Mouse (Mus musculus) megakaryocyte progenitor cell, adult 5-6 weeks (primary cell): ENCODE data around the gene Cacna2d3. TPM values are rescaled to one million over a fixed set of nuclear protein-coding genes. Genes with fewer than 3 reads are reported as not detected.

ENCODE experiments used
- ATAC-seq: replicated peaks from 2 replicates; pipeline ENCODE4 v1.8.0; 2016; ENCODE audit warnings: mild to moderate bottlenecking, moderate TSS enrichment, inconsistent platforms; ENCODE audit not compliant: poor library complexity
- total RNA-seq, 2 experiments: library from RNA; stranded (forward) in 1 of 2; stranded (reverse) in 1 of 2; fragments of 157-497, 149-512 nt in 1 of 2; fragments of 200-1000 nt in 1 of 2; gene quantifications; 2 replicates each; pipeline versions ENCODE4 v1.2.3 to v1.2.4; 2015 to 2017

The Cacna2d3 gene
- total RNA-seq, 2 experiments from 2014 or later, result not detected

DNA sequence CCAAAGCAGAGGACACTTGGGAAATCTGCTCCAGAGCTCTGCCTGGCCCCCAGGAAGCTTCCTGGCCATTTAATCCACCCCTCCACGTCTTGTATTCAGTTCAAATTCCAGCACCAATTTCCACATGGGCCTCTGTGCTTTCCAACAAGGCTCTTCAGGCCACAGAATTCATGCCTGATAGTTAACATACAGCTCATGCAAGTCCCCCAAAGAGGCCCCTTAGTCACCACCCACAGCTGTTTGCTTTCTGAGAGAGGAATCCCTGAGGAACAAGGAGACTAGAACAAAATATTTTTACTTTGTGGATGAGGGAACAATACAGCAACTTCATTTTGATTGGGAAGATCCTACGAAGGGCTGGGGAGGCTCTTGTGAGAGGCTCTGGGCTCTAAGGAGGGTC, 444.0 kb downstream of the Cacna2d3 start:
- ATAC-seq, result no peak

DNA sequence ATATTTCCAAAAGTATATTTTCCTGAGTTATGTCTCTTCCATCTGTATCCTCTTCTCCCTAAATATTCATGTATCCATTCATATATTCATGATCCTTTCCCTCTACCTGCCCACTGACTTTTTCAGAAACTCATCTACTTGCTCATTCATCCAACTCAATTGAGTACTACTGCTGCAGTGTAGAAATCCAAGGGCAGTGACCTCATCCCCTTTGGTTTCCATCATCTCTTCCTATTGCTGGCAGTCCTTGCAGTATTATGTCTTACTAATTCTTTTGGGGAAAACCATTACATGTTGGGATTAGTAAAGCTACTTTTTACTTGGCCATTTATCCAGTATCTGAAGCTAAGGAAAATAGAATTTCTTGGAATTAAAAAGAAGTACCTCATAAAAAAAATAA, 447.8 kb downstream of the Cacna2d3 start:
- ATAC-seq, result no peak

DNA sequence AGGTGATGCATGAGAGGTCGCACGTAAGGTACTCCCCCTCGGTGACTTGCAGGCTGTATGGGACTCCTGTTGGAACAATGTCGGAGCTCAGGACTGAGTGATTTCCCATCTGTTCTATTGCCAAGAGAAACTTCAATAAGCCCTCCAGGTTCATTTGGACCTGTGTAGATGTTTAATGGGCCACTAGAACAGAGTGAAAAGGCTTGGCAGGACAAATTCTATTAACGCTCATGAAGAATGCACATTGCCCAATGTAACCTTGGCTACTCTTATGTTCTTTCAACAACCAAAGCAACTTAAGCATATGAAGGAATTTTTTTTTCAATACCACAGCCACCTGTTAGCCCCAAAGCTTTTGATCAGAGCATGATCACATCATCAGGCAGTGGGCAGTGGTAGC, 451.1 kb downstream of the Cacna2d3 start:
- no peak for ATAC-seq

DNA sequence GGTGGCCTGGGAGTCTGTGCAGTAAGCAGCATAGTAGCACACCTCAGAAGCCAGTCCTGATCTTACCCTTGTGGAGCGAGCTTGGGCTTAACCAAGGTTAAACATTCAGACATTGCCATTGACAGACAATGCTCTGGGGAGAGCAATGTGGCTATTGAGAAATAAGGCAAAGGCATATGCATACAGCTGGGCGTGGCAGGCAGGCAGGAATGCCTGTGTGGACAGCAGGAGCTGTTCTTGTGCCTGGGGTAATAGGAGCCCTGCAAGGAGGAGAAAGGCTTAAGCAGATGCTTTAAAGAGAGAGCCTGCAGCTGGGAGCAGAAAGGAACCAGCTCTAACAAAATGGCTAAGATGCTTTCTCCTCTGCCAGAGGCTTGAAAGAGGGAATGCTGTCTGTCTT, 451.8 kb downstream of the Cacna2d3 start:
- no peak for ATAC-seq

DNA sequence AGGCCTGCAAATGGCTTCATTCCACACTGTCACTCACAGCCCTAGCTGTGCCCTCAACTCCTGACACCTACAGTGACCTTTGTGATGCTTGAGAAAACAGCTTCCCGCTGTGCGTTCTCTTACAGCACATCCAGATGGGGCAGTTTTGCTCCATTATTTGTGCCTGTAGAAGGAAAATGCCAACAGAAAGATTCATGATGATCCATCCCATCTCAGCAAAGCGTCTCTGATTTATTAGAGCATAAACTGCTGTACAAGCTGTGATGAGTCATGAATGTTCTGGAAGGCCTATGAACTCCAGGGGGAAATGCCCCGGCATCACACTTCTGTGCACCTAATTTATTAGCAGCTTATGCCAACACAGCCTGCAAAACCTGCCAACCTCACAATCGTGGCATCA, 453.1 kb downstream of the Cacna2d3 start:
- ATAC-seq, result no peak

DNA sequence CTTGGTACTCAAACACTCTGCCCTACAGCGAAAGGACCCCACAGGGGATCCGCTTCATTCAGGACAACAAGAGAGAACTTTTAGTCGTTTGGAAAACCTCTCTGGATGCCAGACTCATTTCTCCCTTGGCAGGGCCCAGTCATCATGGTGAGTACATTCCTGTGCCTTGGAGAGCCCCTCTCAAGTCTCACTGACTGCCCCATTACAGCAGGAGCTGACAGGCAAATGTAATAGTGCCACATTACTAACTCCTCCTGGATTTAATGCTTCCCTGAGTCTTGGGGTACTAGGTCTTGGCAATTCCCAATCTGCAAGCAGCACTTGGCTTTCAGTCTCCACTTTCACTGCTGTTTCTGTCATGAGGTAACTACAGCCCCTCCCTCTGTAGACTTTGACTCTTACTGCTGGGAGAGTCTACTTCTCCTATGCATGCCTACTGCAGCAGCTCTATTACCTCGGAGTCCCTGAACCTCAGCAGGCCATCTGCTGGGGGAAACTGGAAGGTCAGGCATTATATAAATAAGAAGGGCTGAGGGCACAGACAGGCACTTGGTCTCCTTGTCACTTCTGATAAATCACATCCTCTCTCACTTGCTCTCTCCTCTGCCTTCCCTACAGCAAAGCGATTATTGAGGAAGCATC, 454.3 kb downstream of the Cacna2d3 start:
- no peak for ATAC-seq

DNA sequence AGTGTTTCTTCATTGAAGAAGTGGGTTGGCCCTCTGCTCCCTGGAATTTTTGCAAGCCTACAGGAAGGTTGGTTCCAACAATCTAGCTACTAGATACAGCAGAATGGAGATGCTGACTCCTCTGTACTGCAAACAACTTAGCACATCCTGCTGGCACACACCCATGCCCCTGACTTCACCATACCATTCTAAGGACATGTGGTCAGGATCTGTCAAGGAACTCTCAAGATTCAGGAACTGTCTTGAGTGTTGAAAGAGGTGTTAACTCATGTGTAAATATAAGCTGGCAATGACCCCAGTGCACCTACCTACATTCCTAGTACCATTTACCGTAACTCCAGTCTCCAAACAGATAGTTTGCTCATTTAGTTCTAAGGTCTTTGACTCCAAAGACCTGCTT, 461.0 kb downstream of the Cacna2d3 start:
- ATAC-seq, result no peak

DNA sequence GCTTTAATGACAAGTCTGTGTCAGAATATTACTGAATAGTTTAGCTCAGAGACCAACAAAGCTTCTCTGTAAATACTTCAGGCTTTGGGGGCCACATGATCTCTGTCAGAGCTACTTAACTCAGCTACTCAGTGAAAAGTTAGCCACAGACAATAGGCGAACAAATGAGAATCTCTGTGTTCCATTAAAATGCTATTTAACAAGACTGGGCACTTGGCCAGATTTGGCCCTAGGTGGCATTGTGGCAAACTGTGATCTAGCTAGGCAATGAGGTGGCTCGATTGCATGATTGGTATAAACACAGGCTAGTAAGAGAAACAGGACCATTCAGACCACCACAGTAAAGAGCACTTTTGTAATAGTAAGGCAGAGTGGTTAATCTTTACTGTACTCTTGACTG, 478.1 kb downstream of the Cacna2d3 start:
- no peak for ATAC-seq

DNA sequence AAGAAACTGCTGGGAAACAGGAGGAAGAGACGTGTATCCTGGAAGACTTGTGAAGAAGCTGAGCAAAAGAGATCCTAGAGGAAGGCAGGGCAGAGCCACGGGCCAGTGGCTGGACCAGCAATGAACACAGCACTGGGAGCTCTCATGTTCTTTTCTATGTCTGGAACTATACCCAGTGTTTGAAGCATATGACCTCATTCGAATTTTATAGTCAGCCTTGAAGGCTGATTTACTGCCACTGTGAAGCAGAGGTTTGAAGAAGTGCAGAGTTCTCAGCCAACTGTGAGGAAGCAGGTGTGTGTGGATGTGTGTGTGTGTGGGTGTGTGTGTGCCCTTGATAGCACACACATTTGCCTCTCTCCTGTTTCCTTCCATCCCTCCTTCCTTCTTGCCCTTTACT, 483.2 kb downstream of the Cacna2d3 start:
- ATAC-seq, result no peak

DNA sequence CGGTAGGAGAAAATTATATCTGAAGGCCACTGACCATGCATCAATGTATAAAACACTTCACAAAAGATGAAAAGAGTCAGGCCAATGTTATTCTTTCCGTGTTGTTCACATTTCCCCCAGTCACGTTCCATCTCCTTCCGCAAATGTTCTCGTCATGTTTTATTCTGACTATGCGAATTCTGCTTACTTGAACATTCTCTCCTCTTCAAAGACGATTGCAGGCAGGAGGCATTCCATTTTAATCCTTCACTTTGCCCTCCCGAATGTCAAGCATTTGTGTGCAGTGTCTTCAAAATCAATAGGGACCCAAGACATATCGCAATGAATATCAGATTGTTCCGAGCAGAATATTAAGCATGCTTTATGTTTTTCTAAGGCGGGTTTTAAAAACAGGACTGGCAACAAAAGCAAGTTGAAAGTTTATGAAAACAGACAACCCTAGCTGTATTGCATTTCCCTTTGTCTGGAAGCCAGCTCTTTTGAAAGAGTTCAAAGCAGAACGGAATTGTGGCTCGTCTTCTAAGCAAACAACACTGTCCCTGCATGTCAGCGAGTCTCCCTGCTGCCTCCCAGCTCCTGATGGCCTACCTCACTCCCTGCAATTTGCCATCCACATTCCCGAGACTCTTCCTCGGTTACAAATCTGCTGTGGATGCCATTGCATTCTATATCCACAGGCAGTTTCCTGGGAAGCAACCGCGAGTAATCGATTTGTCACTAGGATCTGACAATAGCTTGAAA, 492.5 kb downstream of the Cacna2d3 start:
- no peak for ATAC-seq

DNA sequence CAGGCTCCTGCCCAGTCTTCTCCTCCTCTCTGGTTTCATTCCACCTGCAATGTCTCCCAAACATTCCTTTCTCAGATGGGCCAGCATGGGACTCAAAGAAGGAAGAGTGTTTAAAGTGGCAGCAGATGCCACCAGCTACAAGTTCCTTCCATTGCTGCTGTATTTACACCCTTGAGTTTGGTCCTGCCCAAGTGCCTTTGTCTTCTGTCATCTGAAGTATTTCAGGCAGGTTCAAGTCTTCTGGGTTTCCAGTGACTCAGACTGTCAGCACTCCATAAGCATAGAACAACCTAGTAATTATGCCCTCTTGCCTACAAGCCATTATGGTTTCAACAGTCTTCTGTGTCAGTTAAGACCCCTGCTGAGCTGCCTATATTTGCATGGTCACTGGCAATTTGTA, 493.2 kb downstream of the Cacna2d3 start:
- no peak for ATAC-seq

DNA sequence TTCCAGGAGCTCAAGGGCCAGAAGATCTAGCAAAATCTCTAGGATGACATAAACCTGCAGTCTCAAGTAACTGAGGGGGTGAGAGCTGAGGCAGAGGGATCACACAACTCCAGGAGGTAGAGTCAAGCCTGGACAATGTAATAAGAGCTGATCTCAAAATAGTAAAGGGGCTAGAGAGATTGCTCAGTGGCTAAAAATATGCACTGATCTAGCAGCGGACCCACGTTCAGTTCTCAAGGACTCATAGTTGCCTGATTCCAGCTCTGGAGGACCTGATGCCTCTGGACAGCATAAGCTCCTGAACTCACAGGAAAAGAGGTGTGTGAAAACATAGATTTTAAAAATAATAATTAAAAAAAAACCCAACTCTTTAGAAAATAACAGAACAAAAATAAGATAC, 493.7 kb downstream of the Cacna2d3 start:
- no peak for ATAC-seq

DNA sequence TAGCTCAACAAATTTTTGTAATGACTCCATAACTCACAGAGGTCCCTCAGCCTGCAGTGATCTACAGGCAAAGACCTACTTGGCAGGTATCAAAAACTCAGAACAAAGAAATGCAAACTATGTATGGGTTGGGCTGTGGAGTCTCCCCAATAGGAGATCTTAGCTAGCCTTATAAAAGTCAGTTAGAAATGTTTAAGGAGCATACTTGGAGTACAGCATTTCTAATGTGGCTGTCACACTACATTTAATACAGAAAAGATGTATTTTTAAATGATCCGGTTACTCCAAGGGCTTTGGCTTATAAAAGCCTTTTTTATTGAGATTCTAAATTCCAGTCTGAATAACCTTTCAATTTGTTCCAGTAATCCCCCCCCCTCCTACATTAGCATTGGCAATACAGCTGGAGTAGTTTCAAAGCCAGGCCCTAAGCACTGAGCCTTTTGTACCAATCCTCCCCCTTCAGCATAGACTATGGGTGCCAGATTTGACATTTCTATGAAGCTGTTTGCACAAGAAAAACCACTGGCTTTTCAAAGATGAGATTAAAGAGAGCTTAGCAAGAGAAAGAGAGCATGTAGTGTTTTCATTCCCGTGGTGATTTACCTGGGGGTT, 495.8 kb downstream of the Cacna2d3 start:
- no peak for ATAC-seq

DNA sequence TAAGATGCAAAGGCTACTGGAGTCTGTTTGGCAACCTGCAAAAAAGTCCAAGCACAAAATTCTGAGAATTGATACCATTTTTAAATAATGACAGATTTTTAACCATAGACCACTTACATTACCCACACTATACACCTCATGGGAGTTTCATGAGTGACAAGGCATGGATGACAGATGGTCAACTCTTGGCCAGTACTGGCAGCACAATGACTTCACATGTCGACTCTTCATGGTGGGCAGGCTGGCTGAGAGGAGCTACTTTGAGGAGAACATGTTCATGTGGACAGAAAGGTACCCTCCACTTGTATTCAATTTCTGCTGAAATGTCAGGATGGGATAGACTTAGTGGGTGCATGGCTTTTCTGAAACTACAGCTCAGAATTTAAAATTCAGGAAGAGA, 498.7 kb downstream of the Cacna2d3 start:
- ATAC-seq, result no peak

DNA sequence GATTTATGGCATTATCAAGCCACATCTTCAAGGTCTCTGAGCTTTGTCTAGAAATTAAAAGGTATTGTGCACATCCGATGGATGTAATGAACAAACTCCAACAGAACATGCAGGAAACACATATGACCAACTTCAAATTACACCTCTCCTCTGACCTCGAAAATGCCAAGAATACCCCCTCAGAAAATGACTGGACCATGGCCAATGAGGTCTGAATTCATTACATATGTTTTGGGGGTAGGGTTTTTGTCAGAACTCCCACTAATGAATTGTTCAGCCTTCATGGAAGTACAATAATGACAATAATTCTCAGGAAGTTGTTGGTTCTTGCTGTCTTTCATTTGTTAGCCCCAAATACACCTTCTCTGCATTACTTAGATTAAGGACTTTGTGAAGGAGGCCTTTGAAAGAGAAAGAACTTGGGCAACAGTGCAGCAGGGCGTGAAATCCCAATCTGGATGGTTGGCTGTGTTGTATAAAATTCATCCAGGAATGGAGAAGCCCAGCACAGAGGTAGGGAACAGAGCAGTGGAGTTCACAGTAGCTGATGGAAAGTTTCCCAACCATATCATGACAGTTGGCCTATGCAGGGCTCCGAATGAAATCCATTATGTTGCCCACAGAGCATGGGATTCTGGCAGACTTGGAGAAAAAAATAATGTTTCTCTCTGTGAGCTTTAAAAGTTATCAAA, 499.3 kb downstream of the Cacna2d3 start:
- no peak for ATAC-seq

DNA sequence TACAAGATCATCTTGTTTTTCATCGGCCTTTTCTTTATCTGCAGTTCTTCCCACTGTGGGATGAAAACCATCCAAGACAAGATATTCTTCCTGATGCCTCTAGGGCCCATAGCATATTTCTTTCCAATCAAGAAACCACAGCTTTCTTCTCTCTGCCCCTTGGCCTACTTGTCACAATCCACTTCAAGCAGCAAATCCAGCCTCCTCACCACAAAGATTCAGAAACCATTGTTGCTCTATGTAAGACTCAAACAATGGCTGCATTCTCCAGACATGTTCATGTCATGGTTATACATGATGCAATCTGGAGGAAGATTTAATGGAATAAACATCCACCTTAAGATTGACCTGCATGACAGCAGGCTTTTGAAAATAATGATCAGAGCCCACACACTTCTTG, 505.6 kb downstream of the Cacna2d3 start:
- ATAC-seq, result no peak

DNA sequence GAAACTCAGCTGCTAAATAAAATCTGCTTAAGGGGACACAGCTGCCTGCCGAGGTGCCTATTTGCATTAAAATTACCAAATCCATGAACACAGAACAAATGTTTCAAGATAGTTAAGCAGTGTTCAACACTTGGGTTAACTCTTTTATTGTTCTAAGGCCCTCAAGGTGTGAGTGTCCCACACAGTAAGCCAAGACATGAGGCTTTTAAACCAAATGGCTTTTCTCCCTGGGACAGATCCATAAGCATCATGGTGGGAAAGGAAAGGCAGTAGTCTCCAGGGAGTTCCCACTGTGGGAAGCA, 516.7 kb downstream of the Cacna2d3 start:
- no peak for ATAC-seq

DNA sequence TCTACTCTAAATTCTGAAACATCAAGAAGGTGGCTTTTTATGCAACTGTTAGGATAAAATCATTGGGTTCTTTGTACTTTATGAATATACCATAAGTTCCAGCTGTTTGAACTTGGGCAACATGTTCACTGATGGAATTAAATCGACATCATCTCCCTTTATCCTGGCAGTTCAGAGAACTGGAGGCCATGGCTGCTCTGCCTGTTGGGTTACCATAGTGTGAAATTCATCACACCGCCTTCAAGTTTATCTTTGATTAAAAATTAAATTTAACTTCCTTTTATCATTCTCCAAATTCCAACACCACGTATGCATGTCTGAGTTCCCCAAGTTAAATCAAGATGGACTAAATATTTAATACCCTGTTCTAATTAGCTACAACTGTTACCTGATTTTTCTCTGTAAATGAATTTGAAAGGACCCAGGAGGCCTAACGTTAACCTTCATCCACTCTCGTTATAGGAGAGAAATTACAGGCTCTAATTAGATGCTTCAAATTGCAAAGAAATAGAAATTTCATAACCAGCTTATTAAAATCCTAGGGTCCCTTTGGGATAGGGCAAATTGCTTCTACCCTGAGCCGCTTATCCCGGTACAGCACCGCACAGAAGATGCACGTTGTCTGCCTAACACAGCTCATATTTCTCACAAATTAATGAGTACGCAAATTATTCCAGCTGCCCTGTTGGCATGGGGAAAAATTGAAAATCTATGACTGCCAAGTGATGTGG, 517.3 kb downstream of the Cacna2d3 start:
- no peak for ATAC-seq

DNA sequence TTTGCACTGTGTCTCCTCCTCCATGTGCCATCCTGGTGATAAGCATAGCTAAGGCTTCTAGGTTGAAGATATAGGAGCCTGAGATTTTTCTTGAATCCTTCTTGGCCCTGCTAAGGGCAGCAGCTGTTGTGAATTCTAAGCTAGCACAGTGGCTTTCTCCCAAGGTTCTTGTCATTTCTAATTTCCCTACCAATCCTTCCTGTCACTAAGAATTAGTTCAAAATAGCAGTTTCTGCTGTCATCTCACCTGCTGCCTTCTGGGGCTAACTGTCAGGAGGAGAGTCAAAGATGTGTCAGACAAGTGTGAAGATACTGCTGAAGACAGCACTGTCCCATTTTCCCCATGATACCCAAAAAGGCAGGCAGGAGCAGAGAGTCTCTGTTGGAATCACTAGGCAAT, 525.5 kb downstream of the Cacna2d3 start:
- no peak for ATAC-seq

DNA sequence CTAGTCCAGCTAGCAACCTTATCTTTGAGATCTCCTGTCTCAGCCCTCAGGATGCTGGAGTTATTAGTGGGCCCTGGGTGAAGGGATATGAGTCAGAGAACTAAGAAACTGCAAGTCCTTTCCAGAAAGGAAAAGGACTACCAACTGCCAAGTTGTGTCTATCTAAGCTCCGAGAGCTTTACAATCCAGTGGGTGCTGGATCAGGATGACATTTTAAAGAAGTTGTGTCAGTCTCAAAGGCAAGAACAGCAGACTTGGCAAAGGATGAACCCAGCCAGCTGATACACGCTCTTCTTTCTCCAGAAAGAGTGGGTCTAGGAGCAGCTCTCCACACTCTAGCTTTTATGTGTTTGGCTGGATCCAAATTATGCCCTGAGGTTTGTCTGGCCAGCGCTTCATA, 530.2 kb downstream of the Cacna2d3 start:
- no peak for ATAC-seq

DNA sequence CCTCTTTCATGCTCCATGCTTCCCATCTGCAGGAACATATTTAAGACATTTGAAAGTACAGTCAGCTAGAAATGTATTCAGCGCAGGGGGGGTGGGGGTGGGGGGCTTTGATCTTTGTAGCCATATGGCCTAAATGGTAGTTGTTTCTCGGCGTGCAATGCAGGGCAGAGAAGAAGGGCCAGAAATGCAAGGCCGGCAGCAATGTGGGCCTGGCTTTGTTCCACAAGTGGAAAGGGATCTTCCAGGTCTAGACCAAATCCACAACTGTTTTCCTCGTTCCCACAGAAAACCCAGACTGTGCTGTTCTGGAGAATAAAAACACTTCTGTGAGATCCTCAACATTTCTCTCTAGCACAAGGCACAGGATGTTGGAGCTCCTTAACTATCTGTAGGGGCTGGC, 537.9 kb downstream of the Cacna2d3 start:
- ATAC-seq, result no peak
